In the genomic region with DNA sequence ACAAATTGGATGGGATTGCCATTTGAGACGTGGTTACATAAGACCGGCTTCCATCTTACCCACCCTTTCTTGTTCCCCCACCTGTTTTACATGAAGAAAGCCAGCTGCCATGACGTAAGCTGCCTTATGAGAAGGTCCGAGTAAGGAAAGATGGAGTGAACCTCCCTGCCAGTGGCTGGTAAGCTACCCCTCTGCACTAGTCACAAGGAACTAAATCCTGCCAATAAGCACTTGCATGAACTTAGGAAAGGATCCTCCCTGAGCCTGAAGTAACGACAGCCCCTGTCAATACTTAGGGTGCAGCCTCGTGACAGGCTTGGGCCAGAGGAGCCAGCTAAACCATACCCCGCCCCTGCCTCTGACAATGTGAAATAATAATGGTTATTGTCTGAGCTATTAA, we compare ENCODE assay signal across 25 mouse cellular contexts.
"Had no signal": no experiment of that assay in that cellular context is flagged by ENCODE, and none has a peak within 500 bp of the region (broad histone marks: within the 10 kb centered on the region; RNA-seq: fewer than 3 reads in every experiment).

No protein-coding gene starts in this region.

- H3K27ac ChIP-seq: gastrocnemius, adult 2 months; heart, adult 2 months; heart, embryonic 10.5 days; hindbrain, embryonic 10.5 days; hindbrain, embryonic 12.5 days; hindbrain, embryonic 14.5 days; layer of hippocampus, adult 2 months; left cerebral cortex, adult 2 months; limb, embryonic 13.5 days; limb, embryonic 15.5 days; liver, embryonic 12.5 days; liver, embryonic 14.5 days had no signal

- H3K36me3 ChIP-seq: heart, embryonic 10.5 days; heart, embryonic 12.5 days; hindbrain, embryonic 10.5 days; hindbrain, embryonic 12.5 days; limb, embryonic 13.5 days; limb, embryonic 15.5 days; liver, embryonic 12.5 days had no signal

- H3K9me3 ChIP-seq: heart, embryonic 10.5 days; heart, embryonic 12.5 days; hindbrain, embryonic 10.5 days; hindbrain, embryonic 12.5 days; limb, embryonic 15.5 days; liver, embryonic 12.5 days had no signal

- DNase-seq: gastrocnemius, adult 2 months; gastrocnemius, postnatal 10 days; gastrocnemius, postnatal 25 days; heart, adult 2 months; heart, postnatal 10 days; heart, postnatal 4 days; kidney, adult 18-20 months; kidney, adult 8-10 months; kidney, postnatal 10 days; kidney, postnatal 25 days; kidney, postnatal 4 days had no signal

- H3K9ac ChIP-seq: heart, embryonic 12.5 days; hindbrain, embryonic 12.5 days; hindbrain, embryonic 14.5 days; limb, embryonic 13.5 days; limb, embryonic 15.5 days; liver, embryonic 12.5 days; liver, embryonic 14.5 days had no signal

- H3K4me3 ChIP-seq: gastrocnemius, adult 2 months; heart, adult 2 months; heart, embryonic 10.5 days; heart, embryonic 12.5 days; hindbrain, embryonic 10.5 days; hindbrain, embryonic 12.5 days; layer of hippocampus, adult 2 months; left cerebral cortex, adult 2 months; limb, embryonic 13.5 days; limb, embryonic 15.5 days; liver, embryonic 12.5 days had no signal

- H3K4me2 ChIP-seq: heart, embryonic 12.5 days; hindbrain, embryonic 12.5 days; hindbrain, embryonic 14.5 days; limb, embryonic 13.5 days; limb, embryonic 15.5 days; liver, embryonic 12.5 days had no signal

- H3K27me3 ChIP-seq: heart, embryonic 12.5 days; hindbrain, embryonic 12.5 days; limb, embryonic 13.5 days; limb, embryonic 15.5 days had no signal

- ATAC-seq: hindbrain, embryonic 16.5 days; inflammation-experienced regulatory T-cells, adult 6 months; intestine, postnatal 0 days; liver, embryonic 12.5 days had no signal

- H3K4me1 ChIP-seq: heart, embryonic 12.5 days; hindbrain, embryonic 12.5 days; limb, embryonic 15.5 days had no signal
